Mouse (Mus musculus) ovary, postnatal 14 days (tissue): ENCODE results near the gene Mrpl45.
"Not testable (repeated sequence)": the region's sequence is repeated elsewhere in the genome, so short reads cannot be mapped to it uniquely, and the experiment has no call there.

Experiments
- DNase-seq: peaks from one replicate; pipeline ENCODE4 v3.0.0; 2022; ENCODE audit warnings: low spot score

Gene Mrpl45

DNA sequence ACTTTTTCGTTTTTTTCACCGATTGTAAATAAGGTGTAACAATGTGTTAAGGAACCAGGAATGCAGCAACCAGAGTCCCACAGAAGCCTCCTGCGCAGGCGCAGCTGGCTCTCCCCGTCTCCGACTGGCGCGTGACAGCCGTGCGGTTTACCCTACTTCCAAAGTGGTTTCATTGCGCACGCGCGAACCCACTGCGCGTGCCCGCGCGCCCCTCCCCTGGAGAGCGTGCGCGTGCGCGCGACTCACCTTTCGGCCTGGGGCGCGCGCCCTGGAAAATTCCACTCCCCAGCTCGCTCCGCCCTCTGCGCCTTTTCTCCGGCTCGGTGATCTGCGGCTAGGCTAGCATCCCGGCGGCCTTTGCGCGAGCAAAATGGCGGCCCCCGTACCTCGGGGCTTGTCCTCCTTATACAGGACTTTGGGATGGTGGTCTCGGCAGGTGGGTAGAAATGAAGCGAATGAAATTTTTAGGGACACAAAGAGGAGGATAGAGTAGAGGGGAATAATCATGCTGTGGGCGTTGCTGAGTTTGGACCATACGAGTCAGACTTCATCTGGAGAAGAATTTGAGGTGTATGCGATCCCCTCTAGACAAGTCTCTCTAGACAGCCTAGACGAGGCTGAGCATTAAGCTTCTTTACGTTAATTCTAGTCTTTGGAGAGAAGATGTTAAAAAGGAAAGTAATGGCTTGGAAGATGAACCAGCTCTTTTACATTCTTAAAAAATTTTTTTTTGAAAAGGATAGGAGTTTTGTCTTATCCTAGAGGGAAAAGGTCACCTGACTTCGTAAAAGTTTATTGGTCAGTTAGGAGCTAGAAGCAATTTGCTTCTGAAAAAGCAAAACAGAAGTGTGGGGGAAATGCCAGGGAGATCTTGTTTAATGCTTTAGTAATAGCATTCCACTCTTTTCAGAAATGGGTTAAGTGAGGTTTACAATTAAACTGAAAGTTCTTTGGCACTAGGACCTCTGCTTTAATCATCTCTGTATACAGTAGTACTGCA lies at the start of gene Mrpl45:
TSS of gene Mrpl45 (plus strand) at position 213 of the 1,000 bp plus-strand sequence.
- DNase-seq: peak; percentile 98

DNA sequence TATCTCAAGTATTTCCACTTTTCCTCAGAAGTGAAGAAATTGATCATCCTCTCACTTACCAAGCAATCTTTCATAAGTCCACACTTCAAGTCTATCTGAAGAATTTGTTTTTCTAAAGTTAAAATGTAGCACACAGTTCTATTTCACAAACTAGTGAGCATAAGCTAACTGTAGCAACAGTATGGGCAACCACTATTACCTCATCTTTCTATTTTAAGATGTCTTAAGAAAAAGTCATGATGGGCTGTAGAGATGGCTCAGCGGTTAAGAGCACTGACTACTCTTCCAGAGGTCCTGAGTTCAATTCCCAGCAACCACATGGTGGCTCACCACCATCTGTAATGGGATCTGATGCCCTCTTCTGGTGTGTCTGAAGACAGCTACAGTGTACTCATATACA lies 49.0 kb upstream of the Mrpl45 start:
- not testable (repeated sequence) for DNase-seq

DNA sequence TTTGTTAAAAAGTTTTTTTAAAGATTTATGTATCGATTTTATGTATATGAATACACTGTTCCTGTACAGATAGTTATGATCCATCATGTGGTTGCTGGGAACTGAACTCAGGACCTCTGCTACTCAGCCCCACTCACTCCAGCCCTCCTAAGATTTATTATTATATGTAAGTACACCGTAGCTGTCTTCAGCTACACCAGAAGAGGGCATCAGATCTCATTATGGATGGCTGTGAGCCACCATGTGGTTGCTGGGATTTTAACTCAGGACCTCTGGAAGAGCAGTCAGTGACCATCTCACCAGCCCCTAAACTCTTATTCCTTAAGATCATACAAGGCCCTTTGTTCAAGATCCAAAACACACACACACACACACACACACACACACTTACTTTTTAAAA lies 45.5 kb upstream of the Mrpl45 start:
- DNase-seq: not testable (repeated sequence)

DNA sequence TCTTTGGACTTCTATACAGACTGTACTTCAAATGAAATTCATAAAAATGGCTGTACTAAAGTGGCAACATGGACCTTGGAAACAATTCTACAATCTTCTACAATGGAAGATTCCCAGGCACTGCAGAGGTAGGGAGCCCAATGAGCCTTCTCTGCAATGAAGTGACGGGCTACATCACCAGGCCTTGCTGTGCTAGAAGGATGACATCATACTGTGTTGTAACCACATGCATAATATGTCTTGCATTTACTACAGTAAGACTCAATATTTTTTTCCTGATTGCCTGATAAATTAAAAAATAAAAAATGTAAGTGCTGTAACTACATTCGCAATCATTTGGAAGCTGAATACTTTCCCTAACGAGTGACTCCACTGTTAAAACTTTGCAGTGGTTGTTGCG lies 42.7 kb upstream of the Mrpl45 start:
- no peak for DNase-seq

DNA sequence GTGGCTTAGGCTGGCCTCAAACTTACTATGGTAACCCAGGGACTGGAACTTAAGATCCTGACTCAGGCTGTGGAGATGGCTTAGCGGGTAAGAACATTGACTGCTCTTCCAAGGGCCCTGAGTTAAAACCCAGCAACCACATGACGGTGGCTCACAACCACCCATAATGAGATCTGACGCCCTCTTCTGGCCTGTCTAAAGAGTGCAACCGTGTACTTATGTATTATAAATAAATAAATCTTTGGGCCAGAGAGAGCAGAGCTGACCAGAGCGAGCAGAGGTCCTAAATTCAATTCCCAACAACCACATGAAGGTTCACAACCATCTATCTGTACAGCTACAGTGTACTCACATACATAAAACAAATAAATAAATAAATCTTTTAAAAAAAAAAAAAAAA lies 41.9 kb upstream of the Mrpl45 start:
- no peak for DNase-seq

DNA sequence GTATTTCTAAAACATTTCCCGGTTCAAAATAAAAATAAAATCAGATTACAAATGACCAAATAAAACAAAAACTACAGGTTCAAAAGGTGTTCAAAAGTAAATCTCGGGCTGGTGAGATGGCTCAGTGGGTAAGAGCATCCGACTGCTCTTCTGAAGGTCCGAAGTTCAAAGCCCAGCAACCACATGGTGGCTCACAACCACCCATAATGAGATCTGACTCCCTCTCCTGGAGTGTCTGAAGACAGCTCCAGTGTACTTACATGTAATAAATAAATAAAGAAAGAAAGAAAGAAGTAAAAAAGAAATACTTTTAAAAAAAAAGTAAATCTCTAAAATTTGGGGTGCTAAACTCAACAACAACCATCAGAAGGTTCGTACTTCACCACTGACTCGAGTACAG lies 40.6 kb upstream of the Mrpl45 start:
- DNase-seq: not testable (repeated sequence)

DNA sequence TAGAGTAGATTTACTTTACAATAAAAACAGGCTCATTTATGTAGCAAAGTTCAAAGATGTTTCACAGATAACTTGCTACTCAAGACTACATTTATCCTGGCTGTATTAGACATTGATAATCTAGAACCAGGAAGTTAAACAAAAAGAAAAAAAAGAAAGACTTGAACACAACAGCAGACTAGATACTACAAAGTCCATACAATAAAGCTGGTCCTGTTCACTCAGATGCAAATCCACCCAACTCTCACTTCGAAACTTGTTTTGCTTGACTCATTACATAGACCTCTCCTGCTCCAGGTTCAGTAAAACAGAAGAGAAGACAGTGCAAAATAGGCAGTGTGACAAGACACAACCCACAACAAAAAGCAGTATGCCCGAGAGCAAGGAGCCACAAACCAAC lies 40.2 kb upstream of the Mrpl45 start:
- no peak for DNase-seq

DNA sequence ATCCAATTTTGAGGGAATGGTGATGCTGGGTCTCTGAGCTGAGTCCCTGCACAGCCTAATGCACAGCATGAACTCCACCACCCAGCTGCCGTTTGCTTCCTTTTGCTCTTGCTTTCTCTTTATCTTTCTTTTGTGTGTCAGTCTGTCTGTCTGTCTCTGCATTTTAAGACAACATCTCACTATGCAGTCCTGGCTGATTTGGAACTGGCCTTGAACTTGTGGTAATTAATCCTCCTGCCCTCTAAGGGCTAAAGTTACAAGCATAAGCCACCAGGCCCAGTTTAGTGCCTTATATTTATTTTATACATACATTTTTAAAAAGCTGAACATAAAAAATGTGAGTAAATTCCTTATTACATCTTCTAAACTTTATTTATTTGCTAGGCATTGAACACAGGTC lies 39.5 kb upstream of the Mrpl45 start:
- DNase-seq: no peak

DNA sequence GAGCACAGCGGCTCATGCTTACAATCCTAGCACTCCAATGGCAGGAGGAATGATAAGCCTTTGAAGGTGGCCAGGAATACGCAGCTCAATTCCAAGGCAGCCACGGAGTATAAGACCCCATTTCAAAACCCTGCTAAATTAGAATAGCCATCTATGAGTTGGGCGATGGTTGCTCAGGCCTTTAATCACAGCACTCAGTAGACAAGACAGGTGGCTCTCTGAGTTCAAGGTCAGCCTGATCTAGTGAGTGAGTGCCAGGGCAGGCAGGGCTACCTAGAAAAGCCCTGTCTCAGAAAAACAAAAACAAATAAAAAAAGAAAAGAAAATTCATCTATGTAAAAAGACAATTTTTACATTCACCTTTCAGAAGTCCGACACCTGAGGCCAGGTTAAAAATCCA lies 38.4 kb upstream of the Mrpl45 start:
- DNase-seq: no peak

DNA sequence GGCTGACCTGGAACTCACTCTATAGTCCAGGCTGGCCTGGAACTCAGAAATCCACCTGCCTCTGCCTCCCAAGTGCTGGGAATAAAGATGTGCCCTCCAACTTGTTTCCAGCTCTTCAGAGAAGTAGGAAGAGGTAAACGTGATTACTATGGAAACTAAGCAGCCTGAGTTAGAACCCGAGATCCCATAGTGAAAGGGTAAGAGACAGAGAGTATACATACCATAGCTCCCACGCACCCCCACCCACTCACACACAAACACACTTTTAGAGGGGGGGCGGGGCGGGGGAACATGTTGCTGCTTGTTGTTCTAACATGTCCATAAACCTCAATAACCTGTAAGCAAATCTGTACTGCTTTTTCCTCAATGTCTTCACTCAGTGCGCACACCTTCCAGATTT lies 37.1 kb upstream of the Mrpl45 start:
- DNase-seq: no peak

DNA sequence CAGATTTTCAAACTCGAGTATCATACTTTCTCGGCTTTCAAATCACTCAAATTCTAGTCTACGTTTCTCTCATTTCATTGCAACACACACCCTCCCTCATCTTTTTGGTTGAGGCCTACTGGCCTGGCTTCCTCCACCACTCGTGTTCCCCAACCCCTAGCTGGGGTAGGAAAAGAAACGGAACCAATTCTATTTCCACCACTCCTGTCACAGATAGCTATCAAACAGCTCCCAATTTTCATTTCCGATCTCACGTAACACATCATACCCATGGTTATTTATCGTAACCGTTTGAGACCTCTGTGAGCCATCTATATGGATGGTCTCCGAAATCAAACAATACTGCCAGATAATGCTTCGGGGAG lies 36.5 kb upstream of the Mrpl45 start:
- DNase-seq: no peak

DNA sequence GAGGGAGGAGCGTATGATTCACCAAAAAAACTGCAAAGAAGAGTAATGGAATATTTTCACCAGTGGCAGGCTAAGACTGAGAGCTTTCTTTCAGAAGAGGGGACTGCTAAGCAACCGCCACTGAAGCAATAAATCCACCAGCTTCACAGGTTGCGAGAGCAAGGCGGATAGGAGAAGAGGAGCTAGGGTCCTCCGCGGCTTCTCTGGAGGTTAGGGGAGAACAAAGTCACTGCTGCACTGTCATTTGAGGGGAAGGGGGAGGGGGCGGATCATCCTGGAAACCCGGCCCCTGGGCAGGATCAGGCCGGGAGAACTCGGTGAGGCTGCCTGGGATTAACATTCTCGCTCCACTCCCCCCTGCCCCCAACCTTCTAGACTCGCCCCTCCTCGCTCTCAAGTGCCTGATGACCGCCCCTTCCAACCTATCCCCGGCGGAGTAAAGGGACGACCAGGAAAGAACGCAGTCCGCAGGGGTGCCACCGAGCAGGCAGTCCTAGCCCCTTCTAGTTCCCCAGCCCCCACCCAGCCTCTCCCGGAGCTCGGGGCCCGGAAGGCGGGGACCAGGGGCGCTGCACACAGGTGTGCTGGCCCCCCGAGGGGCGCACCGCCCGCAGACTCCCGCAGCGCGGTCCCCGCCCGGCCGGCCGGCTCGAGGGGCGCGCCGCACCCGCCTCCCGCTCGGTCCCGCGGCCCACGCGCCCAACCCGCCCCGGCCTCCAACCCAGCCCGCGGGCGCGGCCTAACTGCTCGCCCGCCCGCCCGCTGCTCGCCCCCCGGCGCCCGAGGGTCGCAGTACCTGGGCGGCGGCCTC lies 35.9 kb upstream of the Mrpl45 start:
- peak; percentile 31 for DNase-seq

DNA sequence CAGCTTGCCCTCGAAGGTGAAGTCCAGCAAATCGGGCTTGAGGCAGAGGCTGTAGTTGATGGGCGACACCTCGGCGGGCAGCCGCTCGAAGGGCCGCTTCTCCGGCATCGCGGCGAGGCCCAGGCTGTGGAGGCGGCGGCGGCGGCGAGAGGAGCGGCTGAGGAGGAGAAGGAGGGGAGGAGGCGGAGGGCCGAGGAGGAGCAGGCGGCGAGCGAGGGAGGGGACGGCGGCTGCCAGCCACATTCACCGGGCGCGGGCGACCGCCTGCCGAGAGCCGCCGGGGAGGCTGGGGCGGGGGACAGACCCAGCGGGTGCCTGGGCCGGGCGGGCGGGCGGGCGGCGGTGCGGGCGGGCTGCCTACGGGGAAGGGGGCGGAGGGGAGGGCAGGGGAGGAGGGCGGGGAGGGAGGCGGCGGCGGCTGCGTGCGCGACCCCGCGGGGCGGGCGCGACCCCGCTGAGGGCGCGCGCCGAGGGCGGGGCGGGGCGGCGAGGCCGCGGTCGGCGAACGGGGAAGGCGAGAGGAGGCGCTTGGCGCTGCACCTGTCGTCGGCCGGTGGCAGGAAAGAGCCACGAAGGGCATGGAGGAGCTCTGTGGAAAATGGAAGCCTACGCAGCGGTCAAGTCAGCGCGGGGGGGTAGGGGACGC lies 35.2 kb upstream of the Mrpl45 start, which contains the start of gene Npepps:
TSS of gene Npepps (minus strand) at position 423 of the 646 bp plus-strand sequence.
- peak; percentile 68 for DNase-seq

DNA sequence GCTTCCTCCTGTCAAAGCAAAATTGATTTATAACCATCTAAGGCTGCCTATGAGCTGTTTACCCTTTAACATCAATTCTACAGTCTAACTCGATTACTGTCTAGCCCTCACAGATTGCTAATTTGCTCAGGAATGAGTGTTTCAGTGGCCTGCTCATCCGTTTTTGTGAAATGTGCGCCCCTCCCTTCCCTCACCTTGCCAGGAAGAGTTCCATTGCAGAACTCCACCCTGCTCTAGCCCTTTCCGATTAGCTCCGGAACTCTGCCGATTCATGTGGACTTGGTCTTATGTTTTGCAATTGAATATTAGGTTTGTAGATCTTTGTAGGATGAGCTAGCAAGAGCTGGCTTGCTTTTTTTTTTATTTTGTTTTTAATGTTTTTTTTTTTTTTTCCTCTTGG lies 33.3 kb upstream of the Mrpl45 start:
- no peak for DNase-seq

DNA sequence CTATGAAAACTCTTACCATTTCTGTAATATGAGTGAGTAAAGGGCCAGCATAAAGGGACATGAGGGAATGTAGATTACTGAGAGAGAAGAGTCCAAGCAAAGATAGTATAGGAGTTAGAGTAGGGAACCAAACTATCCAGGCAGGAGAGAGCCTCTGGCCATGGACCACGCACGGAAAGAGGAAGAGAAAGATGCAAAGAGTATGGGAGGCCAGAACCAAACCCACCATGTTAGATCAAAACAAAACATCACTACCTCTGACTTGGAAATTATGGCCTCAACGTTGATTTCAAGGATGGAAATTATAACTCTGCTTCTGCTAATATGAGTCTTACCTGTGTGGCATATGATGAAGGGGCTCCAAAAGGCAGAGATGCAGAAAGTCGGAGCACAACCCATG lies 30.7 kb upstream of the Mrpl45 start:
- no peak for DNase-seq

DNA sequence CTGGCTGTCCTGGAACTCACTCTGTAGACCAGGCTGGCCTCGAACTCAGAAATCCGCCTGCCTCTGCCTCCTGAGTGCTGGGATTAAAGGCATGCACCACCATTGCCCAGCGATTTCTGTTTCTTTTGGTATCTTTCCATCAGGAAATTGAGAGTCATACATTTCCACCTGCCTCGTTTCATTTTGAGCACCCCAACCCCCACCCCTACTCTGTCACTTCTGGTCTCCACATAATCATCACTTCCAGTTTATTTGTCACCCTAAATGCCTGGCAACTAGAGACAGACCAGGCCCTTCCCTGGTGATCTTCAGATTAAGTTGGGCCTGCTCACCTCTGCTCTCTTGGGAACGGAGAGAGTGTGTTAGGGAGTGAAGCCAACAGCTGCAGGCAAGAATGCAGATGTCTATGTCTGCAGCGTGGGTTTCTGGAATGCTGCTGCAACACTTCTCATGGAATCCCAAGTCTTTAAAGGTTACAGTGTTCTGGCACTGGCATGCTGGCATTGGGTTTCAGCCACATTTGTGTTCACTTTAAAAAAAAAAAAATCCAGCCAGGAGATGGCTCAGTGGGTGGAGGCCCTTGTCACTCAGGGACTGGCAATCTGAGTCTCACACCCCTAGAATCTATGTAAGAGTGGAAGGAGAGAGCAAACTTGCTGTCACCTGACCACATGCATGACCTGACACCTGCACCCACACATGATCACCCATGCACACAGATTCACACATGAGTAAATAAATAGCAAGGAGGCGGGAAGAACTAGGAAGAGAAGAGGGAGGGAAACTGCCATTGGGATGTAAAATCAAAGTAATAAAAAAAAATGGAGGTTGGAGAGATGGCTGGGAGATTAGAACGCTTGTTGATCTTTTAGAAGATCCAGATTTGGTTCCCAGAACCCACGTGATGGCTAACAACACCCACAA lies 29.4 kb upstream of the Mrpl45 start:
- no peak for DNase-seq

DNA sequence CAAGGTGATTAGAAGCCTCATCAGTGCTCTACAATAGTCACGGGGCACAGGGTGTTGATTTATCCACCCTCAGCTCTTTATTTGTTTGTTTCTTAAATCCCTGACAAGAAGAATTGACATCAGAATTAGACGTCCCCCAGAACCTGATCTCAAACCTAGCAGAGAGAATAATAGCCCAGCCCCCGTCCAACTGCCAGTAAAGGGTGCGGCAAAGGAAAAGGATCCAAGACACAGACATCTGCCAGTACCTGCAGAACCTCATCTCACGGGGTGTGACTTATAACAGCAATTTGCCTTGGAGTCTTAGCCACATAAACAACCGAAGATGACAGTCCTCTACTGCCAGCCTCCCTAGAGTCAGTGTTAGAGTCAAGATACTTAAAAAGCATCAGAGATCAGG lies 28.5 kb upstream of the Mrpl45 start:
- no peak for DNase-seq

DNA sequence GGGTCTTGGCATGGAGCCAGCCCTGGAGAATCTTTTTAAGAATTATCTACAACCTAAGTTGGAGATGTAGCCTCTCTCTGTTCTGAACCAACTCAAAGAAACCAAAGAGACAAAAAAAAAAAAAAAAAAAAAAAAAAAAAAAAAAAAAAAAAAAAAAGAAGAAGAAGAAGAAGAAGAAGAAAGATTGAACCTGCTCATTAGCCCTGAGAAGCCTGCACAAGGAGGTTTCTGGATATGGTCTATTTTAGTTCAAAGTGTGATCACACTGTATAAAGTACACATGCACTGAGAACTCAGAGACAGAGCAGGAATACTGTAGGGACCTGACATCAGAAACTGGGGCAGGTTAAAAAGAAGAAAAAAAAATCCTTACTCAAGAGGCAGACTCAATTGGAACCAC lies 27.9 kb upstream of the Mrpl45 start:
- no peak for DNase-seq

DNA sequence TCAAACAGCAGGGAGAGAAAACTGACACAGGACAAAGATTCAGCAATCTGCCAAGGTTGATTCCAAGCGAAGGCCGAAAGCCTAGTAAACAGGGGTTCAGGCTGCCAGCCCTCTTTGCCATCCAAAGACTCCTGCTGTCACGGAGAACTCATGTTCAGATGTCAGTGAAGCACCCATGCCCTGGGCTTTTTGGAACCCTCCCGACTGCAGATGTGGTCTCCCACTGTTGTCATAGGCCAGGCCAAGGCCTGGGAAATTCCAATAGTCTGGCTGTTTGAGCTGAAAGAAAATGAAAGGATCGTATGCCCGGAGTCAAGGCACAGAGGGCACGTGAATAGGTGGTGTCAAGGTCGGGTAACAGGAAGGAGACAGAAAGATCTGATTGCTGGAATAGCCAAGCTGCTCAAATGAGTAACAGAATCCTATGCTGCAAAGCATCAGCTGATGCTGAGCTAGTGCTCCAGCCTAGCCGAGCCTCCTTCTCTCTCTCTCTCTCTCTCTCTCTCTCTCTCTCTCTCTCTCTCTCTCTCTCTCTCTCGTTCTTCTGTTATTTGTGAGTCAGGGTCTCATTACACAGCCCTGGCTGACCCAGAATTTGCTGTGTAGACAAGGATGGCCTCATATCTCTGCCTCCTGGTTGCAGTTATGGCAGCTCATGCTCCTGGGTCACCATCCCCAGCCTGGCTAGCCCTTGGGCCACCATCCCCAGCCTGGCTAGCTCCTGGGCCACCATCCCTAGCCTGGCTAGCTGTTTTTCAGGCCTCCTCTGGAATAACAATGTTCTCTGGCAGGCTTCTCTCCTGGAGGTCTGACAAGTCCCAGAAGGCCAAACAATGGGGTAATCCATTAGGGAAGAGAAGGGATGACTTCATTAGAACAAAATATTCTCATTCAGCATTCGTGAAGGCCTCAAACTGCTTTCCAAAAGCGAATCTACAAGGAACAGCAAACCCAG lies 26.0 kb upstream of the Mrpl45 start:
- DNase-seq: no peak

DNA sequence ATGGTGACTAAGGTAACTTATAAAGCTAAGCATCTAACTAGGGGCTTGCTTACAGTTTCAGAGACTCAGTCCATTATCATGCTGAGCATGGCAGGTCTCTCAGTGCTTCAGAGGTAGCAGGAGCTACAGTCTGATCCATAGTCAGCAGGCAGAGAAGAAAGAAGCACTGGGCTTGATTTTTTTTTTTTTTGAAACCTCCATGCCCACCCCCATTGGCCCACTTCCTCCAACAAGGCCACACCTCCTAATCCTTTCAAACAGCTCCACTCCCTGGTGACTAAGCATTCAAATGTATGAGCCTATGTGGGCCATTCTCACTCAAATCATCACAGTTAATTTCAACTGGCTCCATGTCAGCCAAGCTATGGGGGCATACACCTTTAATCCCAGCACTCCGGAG lies 22.8 kb upstream of the Mrpl45 start:
- DNase-seq: no peak
